Comparison of ENCODE assay signal across 11 mouse cellular contexts in genomic region chr17:28352018-28352417, GRCm38 (mm10). TPM values are rescaled to one million over a fixed set of nuclear protein-coding genes. Genes with fewer than 3 reads are reported as not detected.
DNase-seq lines count a peak whose midpoint lies in the region; ATAC-seq and TF ChIP-seq lines count a peak whose summit lies in the region.
"Had no signal": no experiment of that assay in that cellular context is flagged by ENCODE, and none has a peak within 500 bp of the region (broad histone marks: within the 10 kb centered on the region; RNA-seq: fewer than 3 reads in every experiment).

No protein-coding gene starts in this region.

- peaks cover 35% of the 10 kb centered on the region for H3K4me1 ChIP-seq in forebrain, embryonic 12.5 days
- H3K4me1 ChIP-seq in forebrain, postnatal 0 days (ENCODE audit: insufficient read depth): no peaks in the 10 kb centered on the region
- H3K4me1 ChIP-seq in lung, postnatal 0 days (ENCODE audit: insufficient read depth, low read depth, low read length): peaks cover 16% of the 10 kb centered on the region; the same call in 1 of the 2 replicates
- H3K4me1 ChIP-seq in intestine, embryonic 16.5 days (ENCODE audit: control insufficient read depth, insufficient read depth, low read length): peaks cover 36% of the 10 kb centered on the region
- H3K4me1 ChIP-seq in neural tube, embryonic 15.5 days: peaks cover 36% of the 10 kb centered on the region

- whole genome bisulfite sequencing in forebrain, embryonic 12.5 days: 15% methylated on average over 11 of the region's 11 CpGs
- 27% methylated on average over 11 of the region's 11 CpGs for WGBS in forebrain, postnatal 0 days
- WGBS in lung, postnatal 0 days: 35% methylated on average over 11 of the region's 11 CpGs
- 32% methylated on average over 11 of the region's 11 CpGs for WGBS in intestine, embryonic 16.5 days
- WGBS in neural tube, embryonic 15.5 days: 14% methylated on average over 11 of the region's 11 CpGs

- no peak overlapping the region for H3K4me3 ChIP-seq in forebrain, embryonic 12.5 days (replicated peaks)
- H3K4me3 ChIP-seq in forebrain, postnatal 0 days (ENCODE audit: low read depth, low read length): no peak overlapping the region
- no peak overlapping the region for H3K4me3 ChIP-seq in lung, postnatal 0 days (ENCODE audit: low read depth, low read length)
- H3K4me3 ChIP-seq in intestine, embryonic 16.5 days (ENCODE audit: low read length): peak overlapping the region; percentile 89; the same call in 1 of the 2 replicates
- H3K4me3 ChIP-seq in neural tube, embryonic 15.5 days (replicated peaks): no peak overlapping the region

- peak overlapping the region; percentile 88; the same call in 1 of the 2 replicates for H3K4me2 ChIP-seq in forebrain, embryonic 12.5 days
- H3K4me2 ChIP-seq in forebrain, postnatal 0 days (ENCODE audit: low read depth): no peak overlapping the region
- H3K4me2 ChIP-seq in lung, postnatal 0 days (replicated peaks; ENCODE audit: low read depth, low read length): no peak overlapping the region
- peak overlapping the region; percentile 92 for H3K4me2 ChIP-seq in intestine, embryonic 16.5 days (ENCODE audit: low read depth, low read length)
- H3K4me2 ChIP-seq in neural tube, embryonic 15.5 days: peak overlapping the region; percentile 95; the same call in 1 of the 2 replicates

- no peak for TF ChIP-seq CTCF in forebrain, postnatal 0 days (IDR thresholded peaks at IDR 0.05; ENCODE audit: low read depth)
- TF ChIP-seq CTCF in lung, postnatal 0 days (IDR thresholded peaks at IDR 0.05): no peak

- no peak overlapping the region for H3K27ac ChIP-seq in forebrain, embryonic 12.5 days
- no peak overlapping the region for H3K27ac ChIP-seq in forebrain, postnatal 0 days (ENCODE audit: low read depth, low read length)
- peak overlapping the region; percentile 98; the same call in 1 of the 2 replicates for H3K27ac ChIP-seq in lung, postnatal 0 days (ENCODE audit: low read length)
- H3K27ac ChIP-seq in intestine, embryonic 16.5 days (ENCODE audit: low read length): peak overlapping the region; percentile 99; the same call in 1 of the 2 replicates
- no peak overlapping the region for H3K27ac ChIP-seq in neural tube, embryonic 15.5 days (replicated peaks)

- H3K36me3 ChIP-seq in forebrain, embryonic 12.5 days (replicated peaks): no peaks in the 10 kb centered on the region
- H3K36me3 ChIP-seq in forebrain, postnatal 0 days (ENCODE audit: insufficient read depth): no peaks in the 10 kb centered on the region
- H3K36me3 ChIP-seq in lung, postnatal 0 days (ENCODE audit: insufficient read depth, low read length): no peaks in the 10 kb centered on the region
- H3K36me3 ChIP-seq in intestine, embryonic 16.5 days (ENCODE audit: control insufficient read depth, insufficient read depth, low read length): no peaks in the 10 kb centered on the region
- H3K36me3 ChIP-seq in neural tube, embryonic 15.5 days: no peaks in the 10 kb centered on the region

- no peaks in the 10 kb centered on the region for H3K9me3 ChIP-seq in forebrain, embryonic 12.5 days
- no peaks in the 10 kb centered on the region for H3K9me3 ChIP-seq in forebrain, postnatal 0 days (ENCODE audit: low read length)
- H3K9me3 ChIP-seq in lung, postnatal 0 days (ENCODE audit: low read length): no peaks in the 10 kb centered on the region
- no peaks in the 10 kb centered on the region for H3K9me3 ChIP-seq in intestine, embryonic 16.5 days (ENCODE audit: control insufficient read depth, low read length)
- no peaks in the 10 kb centered on the region for H3K9me3 ChIP-seq in neural tube, embryonic 15.5 days (replicated peaks)

- DNase-seq in forebrain, postnatal 0 days: no peak
- no peak for DNase-seq in lung, postnatal 0 days (ENCODE audit: low spot score)
- no peak for DNase-seq in lung, postnatal 10 days
- no peak for DNase-seq in natural killer cell, adult 2 months (ENCODE audit: low spot score in 2 of 2)
- DNase-seq in retina, postnatal 1 day: no peak
- DNase-seq: cerebellum, adult 11 months had no signal

- no peak overlapping the region for H3K9ac ChIP-seq in forebrain, embryonic 12.5 days
- no peak overlapping the region for H3K9ac ChIP-seq in forebrain, postnatal 0 days
- no peak overlapping the region for H3K9ac ChIP-seq in lung, postnatal 0 days (replicated peaks; ENCODE audit: low read depth)
- peak overlapping the region; percentile 96 for H3K9ac ChIP-seq in intestine, embryonic 16.5 days (ENCODE audit: low read depth, low read length)
- H3K9ac ChIP-seq in neural tube, embryonic 15.5 days (replicated peaks): no peak overlapping the region

- no peak for TF ChIP-seq EP300 in lung, postnatal 0 days (IDR thresholded peaks at IDR 0.05)

- peaks cover 48% of the 10 kb centered on the region for H3K27me3 ChIP-seq in forebrain, embryonic 12.5 days
- peaks cover 7% of the 10 kb centered on the region; the same call in 1 of the 2 replicates for H3K27me3 ChIP-seq in forebrain, postnatal 0 days (ENCODE audit: insufficient read depth, low read length)
- H3K27me3 ChIP-seq in lung, postnatal 0 days (replicated peaks; ENCODE audit: insufficient read depth, low read length): no peaks in the 10 kb centered on the region
- H3K27me3 ChIP-seq in intestine, embryonic 16.5 days (replicated peaks; ENCODE audit: control insufficient read depth, insufficient read depth, low read length): no peaks in the 10 kb centered on the region; the same call in 1 of the 2 replicates
- peaks cover 36% of the 10 kb centered on the region for H3K27me3 ChIP-seq in neural tube, embryonic 15.5 days (replicated peaks)

- ATAC-seq in forebrain, embryonic 12.5 days (ENCODE audit: low FRiP score): no peak
- ATAC-seq in forebrain, postnatal 0 days: no peak
- no peak for ATAC-seq in lung, postnatal 0 days
- ATAC-seq in intestine, embryonic 16.5 days: no peak
- no peak for ATAC-seq in neural tube, embryonic 15.5 days (ENCODE audit: low FRiP score)
- ATAC-seq: activated CD4-positive, CD25-positive, alpha-beta regulatory T cell, adult 4 months had no signal

RNA-seq across cellular contexts. Expression of gene Tead3, which starts 1.4 kb away (rescaled TPM):
- 4.2 and 5.1 TPM in 2 replicates for polyA plus RNA-seq in forebrain, embryonic 12.5 days (2016; fragmentation: Nextera tagmentation; extraction: Ambion mirVana)
- total RNA-seq in forebrain, postnatal 0 days (2014; rRNA removed): 4.5 and 4.8 TPM in 2 replicates
- 1.1 and 1.4 TPM in 2 replicates for polyA plus RNA-seq in forebrain, postnatal 0 days (2015; fragmentation: Nextera tagmentation; extraction: Ambion mirVana)
- polyA plus RNA-seq in lung, postnatal 0 days (2015; fragmentation: Nextera tagmentation; extraction: Ambion mirVana): 9.7 and 11.4 TPM in 2 replicates
- 8.5 and 9.3 TPM in 2 replicates for polyA plus RNA-seq in intestine, embryonic 16.5 days (2015; fragmentation: Nextera tagmentation; extraction: Ambion mirVana)
- polyA plus RNA-seq in neural tube, embryonic 15.5 days (2015; fragmentation: Nextera tagmentation; extraction: Ambion mirVana): 1.5 and 3.2 TPM in 2 replicates
- polyA plus RNA-seq: activated CD4-positive, CD25-positive, alpha-beta regulatory T cell, adult 4 months had no signal

RNA-seq across cellular contexts. Expression of gene Tulp1, which starts 13.0 kb away (rescaled TPM):
- 3.5 and 4.0 TPM in 2 replicates for polyA plus RNA-seq in forebrain, embryonic 12.5 days (2016; fragmentation: Nextera tagmentation; extraction: Ambion mirVana)
- total RNA-seq in forebrain, postnatal 0 days (2014; rRNA removed): 1.2 and 1.8 TPM in 2 replicates
- 0.86 and 1.5 TPM in 2 replicates for polyA plus RNA-seq in forebrain, postnatal 0 days (2015; fragmentation: Nextera tagmentation; extraction: Ambion mirVana)
- 18.1 and 22.7 TPM in 2 replicates for polyA plus RNA-seq in lung, postnatal 0 days (2015; fragmentation: Nextera tagmentation; extraction: Ambion mirVana)
- polyA plus RNA-seq in intestine, embryonic 16.5 days (2015; fragmentation: Nextera tagmentation; extraction: Ambion mirVana): 3.0 and 3.6 TPM in 2 replicates
- 1.1 and 1.5 TPM in 2 replicates for polyA plus RNA-seq in neural tube, embryonic 15.5 days (2015; fragmentation: Nextera tagmentation; extraction: Ambion mirVana)
- total RNA-seq: left cerebral cortex, postnatal 36 days had no signal
- polyA plus RNA-seq: activated CD4-positive, CD25-positive, alpha-beta regulatory T cell, adult 4 months had no signal

RNA-seq across cellular contexts. Expression of gene Rpl10a, which starts 23.7 kb away (rescaled TPM):
- 370 and 384 TPM in 2 replicates for polyA plus RNA-seq in forebrain, embryonic 12.5 days (2016; fragmentation: Nextera tagmentation; extraction: Ambion mirVana)
- total RNA-seq in forebrain, postnatal 0 days (2014; rRNA removed): 1,161 and 1,582 TPM in 2 replicates
- 366 and 462 TPM in 2 replicates for polyA plus RNA-seq in forebrain, postnatal 0 days (2015; fragmentation: Nextera tagmentation; extraction: Ambion mirVana)
- polyA plus RNA-seq in lung, postnatal 0 days (2015; fragmentation: Nextera tagmentation; extraction: Ambion mirVana): 446 and 458 TPM in 2 replicates
- 591 and 604 TPM in 2 replicates for polyA plus RNA-seq in intestine, embryonic 16.5 days (2015; fragmentation: Nextera tagmentation; extraction: Ambion mirVana)
- 329 and 387 TPM in 2 replicates for polyA plus RNA-seq in neural tube, embryonic 15.5 days (2015; fragmentation: Nextera tagmentation; extraction: Ambion mirVana)

RNA-seq across cellular contexts. Expression of gene Fance, which starts 38.7 kb away (rescaled TPM):
- 25.9 and 26.0 TPM in 2 replicates for polyA plus RNA-seq in forebrain, embryonic 12.5 days (2016; fragmentation: Nextera tagmentation; extraction: Ambion mirVana)
- total RNA-seq in forebrain, postnatal 0 days (2014; rRNA removed): 32.5 and 35.2 TPM in 2 replicates
- 31.2 and 31.4 TPM in 2 replicates for polyA plus RNA-seq in forebrain, postnatal 0 days (2015; fragmentation: Nextera tagmentation; extraction: Ambion mirVana)
- polyA plus RNA-seq in lung, postnatal 0 days (2015; fragmentation: Nextera tagmentation; extraction: Ambion mirVana): 21.8 and 24.3 TPM in 2 replicates
- 20.2 and 21.8 TPM in 2 replicates for polyA plus RNA-seq in intestine, embryonic 16.5 days (2015; fragmentation: Nextera tagmentation; extraction: Ambion mirVana)
- 26.3 and 30.3 TPM in 2 replicates for polyA plus RNA-seq in neural tube, embryonic 15.5 days (2015; fragmentation: Nextera tagmentation; extraction: Ambion mirVana)

Comparison
In these comparisons a context has a peak if more than half of its experiments do, and no peak if none do; other contexts are left out.
1. H3K4me2 ChIP-seq: peak in forebrain, embryonic 12.5 days (single experiment), intestine, embryonic 16.5 days (single experiment) and neural tube, embryonic 15.5 days (single experiment); none in forebrain, postnatal 0 days (single experiment) and lung, postnatal 0 days (single experiment).
2. H3K27ac ChIP-seq: peak in lung, postnatal 0 days (single experiment) and intestine, embryonic 16.5 days (single experiment); none in forebrain, embryonic 12.5 days (single experiment), forebrain, postnatal 0 days (single experiment) and neural tube, embryonic 15.5 days (single experiment).